Mouse (Mus musculus) urinary bladder, adult 18-20 months (tissue): ENCODE data around the gene Ropn1.

ENCODE experiments used
- DNase-seq, 2 experiments: peaks; one replicate each; pipeline ENCODE4 v3.0.0; 2022; ENCODE audit warnings: low spot score in 2 of 2, mixed read lengths in 2 of 2

The Ropn1 gene

DNA sequence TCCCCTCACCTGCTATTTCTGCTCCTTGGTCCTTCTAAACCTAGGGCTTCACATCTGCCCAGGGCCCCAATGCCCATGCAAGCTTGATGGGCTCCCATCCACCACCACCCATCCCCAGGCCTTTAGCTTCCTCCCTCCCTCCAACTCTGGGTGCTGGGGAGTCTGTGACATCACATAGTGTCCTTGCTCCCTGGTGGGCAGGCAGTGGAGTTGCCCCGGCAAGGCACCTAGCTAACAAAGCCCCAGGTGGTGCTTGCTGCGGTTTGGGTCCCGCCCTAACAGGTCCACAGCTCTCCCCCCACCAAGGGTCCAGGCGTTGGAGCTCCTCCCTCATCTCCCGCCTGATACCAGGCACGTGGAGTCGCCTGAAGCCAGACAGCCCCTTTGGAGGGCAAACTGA, at the start of gene Ropn1:
Gene Ropn1, plus strand, starts transcription at position 301 of the 400 bp plus-strand sequence.
- DNase-seq = no peak

DNA sequence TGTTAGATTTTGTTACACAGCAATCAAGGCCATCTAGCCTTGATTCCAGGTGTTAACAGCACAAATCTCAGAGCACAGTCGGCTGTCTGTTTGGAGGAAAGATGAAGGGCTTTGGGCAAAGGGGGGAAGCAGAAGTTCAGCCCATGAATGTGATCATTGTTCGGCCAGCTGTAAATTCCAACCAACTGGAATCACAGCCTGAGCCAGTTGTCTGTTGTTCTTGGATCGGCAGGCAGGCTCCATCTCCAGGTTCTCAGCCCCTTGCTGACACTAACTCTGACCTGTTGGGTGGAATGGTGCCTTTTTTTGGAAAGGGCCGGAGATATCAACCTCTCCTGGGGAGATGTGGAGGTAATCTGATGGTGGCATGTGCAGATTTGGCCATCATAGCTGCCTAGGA, 47.8 kb upstream of the Ropn1 start:
- no peak for DNase-seq

DNA sequence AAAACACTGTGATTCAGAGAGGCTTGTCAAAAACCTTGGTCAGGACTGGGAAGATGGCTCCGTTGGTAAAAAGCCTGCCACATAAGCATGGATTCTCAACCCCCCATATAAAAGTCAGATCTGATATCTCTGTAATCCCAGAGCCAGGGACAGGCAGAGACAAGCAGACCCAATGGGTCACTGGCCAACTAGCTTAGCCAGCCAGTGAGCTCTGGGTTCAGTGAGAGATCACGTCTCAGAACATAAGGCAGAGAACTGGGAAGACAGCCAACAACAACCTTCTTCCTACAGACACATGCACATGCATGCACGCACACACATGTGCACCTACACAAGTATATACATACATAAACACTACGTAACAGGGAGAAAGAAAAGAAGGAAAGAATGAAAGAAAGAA, 46.6 kb upstream of the Ropn1 start:
- peak in 1 of 2 experiments; percentile 11 for DNase-seq

- no peak for DNase-seq
Observed at GRCm38 (mm10) chr16:34603854-34604253, 45.9 kb upstream of the Ropn1 start.

- DNase-seq = peak in 1 of 2 experiments; percentile 13
Observed at GRCm38 (mm10) chr16:34605679-34606078, 44.0 kb upstream of the Ropn1 start.

DNA sequence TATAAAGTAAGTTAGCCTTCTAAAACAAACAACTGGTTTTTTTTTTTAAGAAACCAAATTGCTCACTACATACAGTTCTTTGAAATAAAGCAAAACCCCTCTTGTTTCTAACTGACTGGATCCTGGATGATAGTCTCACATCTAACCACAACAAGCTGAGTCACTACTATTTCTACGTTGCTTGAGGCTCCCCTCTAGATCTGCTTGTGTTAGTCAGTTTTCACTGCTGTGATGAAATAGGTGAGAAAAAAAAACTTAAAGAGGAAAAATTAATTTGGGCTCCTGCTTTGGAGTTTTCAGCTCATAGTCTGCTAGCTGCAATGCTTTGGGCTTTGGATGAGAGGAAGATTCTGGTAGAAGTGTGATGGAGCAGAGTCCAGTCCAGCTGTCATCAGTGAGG, 39.6 kb upstream of the Ropn1 start:
- DNase-seq = no peak

DNA sequence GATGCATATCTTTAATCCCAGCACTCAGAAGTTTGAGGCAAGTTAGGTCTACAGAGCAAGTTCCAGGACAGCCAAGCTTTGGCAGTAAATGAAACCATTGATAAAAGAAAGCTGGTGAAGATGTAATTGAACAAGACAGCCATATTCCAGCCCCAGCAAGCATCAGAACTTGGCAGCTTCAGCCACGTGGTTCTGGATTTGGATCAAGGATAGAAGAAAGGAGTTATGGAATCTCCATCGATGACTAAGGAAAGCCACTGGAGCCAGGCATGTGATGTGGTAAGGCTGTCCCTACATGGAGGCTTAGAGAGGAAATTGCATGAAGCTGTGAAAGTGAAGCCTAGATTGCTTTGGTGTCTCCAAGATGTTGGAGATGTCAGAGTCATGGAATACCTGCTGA, 35.7 kb upstream of the Ropn1 start:
- DNase-seq = no peak

DNA sequence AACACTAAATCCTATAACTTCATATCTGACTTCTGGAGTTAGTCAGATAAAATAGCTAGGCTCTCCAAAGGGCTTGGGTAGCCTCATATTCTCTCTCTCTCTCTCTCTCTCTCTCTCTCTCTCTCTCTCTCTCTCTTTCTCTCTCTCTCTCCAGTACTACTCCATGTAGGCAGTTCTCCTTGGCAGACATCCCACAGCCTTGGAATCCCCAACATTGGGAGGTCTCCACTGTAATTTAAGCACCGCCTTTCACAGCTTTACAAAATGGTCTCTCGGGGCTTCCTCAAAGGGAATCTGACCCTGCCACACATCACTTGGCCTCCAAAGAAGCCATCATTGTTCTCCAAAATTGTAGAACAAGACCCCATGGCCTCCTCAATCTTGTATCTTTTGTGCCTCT, 22.1 kb upstream of the Ropn1 start:
- DNase-seq = no peak

DNA sequence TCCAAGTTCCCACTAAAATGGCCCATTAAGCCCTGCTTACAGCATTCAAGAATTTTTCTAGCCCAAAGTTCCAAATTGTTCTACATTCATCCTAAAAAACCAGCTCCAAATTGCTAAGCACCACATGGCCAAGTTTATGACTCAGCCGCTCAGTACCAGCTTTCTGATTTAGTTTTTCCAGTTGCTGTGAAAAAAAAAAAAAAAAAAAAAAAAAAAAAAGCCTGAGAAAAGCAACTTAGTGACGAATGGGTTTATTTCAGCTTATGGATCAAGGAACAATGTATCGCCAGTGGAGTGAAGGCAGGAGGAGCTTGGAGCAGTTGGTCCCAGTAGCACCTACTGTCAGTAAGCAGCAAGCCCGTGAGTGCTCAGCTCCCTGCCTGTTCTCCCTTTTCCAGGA, 21.3 kb upstream of the Ropn1 start:
- no peak for DNase-seq

DNA sequence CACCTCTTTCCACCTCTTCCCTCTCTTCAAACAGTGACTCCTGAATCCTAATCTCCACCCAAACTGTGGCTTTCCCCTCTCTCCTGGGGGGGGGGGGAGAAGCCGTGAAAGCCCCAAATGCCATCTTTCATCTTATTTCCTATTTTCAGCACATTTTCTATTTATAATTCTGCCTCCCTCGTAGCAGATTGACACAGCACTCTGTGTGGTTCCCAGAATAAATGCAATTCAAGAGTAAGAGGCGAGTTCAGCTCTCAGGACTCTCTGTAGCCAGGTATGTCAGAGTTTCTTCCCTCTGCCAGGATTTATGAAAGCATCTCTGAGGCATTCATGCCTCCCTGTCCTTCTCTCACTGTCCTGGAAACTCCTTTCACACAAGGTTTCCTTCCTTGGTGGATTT, 14.2 kb upstream of the Ropn1 start:
- no peak for DNase-seq

GRCm38 (mm10) chr16:34643511-34644259, 6.0 kb upstream of the Ropn1 start:
- no peak for DNase-seq

DNA sequence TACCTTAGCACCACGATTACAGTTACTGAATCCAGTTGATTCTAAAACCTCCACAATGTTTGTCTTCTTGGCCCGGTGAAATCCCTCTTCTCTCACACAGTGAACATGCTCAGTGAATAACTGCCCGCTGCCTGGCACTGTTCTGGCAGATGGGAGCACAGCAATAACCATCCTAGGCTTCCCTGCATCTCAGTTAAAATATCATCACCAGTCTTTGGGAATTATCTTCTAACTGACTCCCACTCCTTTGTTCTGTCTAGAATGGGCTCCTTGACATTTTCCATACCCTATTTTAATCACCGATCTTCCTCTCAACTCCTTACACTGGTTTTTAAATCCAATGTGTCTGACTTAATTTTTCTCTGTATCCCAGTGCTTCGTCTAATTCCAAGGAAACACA, 3.3 kb downstream of the Ropn1 start:
- DNase-seq = no peak

GRCm38 (mm10) chr16:34657566-34657965, 7.8 kb downstream of the Ropn1 start:
- DNase-seq = peak in 1 of 2 experiments; percentile 14

GRCm38 (mm10) chr16:34657983-34658382, 8.3 kb downstream of the Ropn1 start:
- no peak for DNase-seq

DNA sequence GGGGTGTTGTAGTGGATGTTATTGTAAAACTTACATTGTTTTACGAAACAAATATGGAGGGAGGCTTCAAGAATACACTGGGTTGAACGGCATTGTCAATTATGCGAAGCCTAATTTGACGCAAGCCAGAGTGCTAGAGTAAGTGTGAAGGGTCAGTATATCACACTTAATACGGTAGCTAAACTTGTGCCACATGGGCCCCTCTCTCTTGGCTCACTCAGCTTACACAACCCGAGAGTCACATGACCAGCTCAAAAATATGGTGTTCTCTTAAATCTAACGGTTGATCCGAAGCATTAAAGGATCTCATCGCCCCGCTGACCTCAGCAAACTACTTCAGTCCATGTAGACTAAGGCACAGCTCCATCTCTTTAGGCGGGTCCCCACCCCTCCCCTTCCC, 8.7 kb downstream of the Ropn1 start:
- no peak for DNase-seq

DNA sequence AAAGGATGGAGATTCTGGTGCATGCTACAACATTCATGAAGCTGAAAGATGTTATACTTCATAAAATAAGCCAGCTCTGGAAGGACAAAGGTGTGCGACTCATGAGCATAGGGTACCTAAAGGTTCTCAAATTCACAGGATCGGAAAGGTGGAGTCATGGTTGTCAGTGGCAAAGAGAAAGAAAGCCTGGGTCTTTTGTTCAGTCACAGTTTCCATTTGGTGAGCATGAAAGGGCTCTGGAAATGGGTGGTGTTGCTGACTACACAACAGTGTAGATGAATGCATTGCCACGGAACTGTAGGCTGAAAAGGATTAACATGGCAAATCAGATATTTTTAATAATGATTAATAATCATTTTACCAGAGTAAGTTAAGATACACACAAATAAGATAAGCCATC, 14.8 kb downstream of the Ropn1 start:
- DNase-seq = no peak

- peak; percentile 45 to 59 for DNase-seq
Observed at GRCm38 (mm10) chr16:34667031-34667726, 17.5 kb downstream of the Ropn1 start.

- DNase-seq = no peak
Observed at GRCm38 (mm10) chr16:34668341-34668740, 18.6 kb downstream of the Ropn1 start.

DNA sequence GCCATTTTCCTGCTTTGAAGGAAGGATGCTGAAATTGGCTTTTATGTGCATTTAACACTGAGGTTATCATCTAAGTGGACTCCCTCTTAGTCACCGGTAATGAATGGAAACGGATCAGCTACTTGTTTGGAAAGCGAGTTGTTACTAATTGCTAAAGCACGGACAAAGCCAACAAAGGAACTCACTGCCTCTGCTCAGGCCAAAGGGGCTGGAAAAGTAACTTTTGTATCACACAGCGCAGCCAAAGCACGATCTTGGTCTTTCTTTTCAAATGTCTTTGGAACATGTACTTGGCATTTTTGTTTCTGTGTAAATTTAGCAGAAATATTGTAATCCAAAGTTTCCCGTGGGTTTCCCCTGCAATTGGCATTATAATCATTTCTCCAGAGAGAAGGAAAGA, 22.2 kb downstream of the Ropn1 start:
- DNase-seq = no peak

GRCm38 (mm10) chr16:34672822-34673221, 23.1 kb downstream of the Ropn1 start:
- DNase-seq = peak; percentile 26 to 49

DNA sequence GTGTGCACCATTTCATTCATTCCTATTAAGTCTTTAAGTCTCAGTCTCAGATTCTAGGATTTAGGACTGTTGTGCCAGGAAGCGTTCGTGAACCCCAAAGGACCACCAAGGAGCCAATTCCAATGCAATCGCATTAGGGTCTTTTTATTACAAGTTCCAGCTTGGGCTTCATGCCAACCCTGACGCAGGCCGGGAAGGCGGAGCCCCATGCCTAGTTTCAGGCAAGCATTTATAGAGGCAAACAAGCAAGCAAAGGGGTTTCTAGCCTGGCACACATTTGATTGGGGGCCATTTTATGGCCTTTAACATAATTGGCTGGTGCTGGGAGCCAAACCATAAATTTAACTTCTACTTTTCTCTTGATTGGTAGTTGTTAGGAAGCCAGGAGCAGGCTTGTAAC, 24.6 kb downstream of the Ropn1 start:
- no peak for DNase-seq

GRCm38 (mm10) chr16:34681823-34682222, 32.1 kb downstream of the Ropn1 start:
- DNase-seq = no peak

DNA sequence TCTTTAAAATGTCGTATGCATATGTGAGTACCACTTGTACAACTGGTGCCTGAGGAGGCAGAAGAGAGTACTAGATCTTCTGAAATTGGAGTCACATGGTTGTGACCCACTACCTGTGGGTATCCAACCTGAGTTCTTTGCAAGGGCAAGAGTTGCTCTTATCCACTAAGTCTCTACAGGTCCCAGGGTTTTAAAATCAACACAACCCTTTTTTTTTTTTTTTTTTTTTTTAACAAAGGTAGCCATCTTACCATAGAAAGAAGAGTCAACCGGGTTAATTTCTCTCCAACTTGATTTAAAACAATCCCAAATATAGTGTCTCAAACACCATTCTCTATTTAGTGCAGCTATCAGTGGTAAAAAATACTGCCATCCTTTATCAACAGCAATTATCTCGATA, 40.2 kb downstream of the Ropn1 start:
- DNase-seq = no peak
